Mouse (Mus musculus): ENCODE measurements at regions not wholly inside any gene's neighbourhood (a gene's known extent, or its start where the extent isn't known, plus 50 kb on each side); places are given as distances from the start of the nearest gene placed in this dataset.

DNA sequence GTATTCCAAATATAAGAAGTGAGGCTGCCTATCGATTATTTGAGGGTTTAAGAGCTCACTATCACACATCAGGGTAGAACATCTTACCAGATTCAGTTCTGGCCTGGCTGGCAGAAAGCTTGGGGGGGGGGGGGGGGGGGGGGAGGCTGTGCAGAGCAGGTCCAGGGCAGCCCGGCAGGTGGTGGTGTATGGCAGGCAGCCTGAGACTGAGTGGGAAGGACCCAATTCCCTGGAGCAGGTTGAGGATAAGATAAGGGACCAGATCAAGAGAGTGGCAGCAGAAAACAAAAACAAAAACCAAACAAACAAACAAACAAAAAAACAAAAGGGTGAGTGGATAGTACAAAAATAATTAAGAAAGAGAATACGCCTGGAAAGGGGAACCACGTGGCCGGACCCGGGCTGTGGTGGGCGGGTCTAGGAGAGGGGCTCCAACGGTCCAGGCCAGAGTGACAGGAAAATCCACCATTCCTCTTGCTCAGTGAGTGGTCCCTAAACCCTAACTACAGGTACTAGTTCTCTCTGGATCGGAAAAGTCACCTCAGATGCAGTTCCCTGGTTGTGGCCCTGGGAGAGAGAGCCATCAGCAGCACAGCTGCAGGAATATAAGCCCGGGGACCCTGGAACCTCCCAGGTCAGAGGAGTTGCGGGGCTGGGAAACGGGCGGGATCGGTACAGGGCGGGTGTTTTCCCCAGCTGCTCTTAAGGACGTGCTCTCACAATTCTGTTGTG, 73.3 kb downstream of the Vmn2r112 start:
- CTCF ChIA-PET, result interaction anchor here (0.5 kb wide), 1 partner anchor 171 kb away, joined by 7 read pairs; no protein-coding TSS in a partner anchor

All from spleen, embryonic (tissue).